Mouse (Mus musculus): ENCODE measurements around the gene Rufy3. TPM values are rescaled to one million over a fixed set of nuclear protein-coding genes. Genes with fewer than 3 reads are reported as not detected.

Rufy3 gene
- polyA plus RNA-seq, 1 experiment: 6.4 TPM

GRCm38 (mm10) chr5:88685306-88685705 is 120.5 kb downstream of the Rufy3 start:
- DNase-seq: no peak
- Histone ChIP-seq H3K27ac (ENCODE audit: control insufficient read depth, insufficient read depth, low read length) (no peak overlapping the region), H3K27me3 (ENCODE audit: control insufficient read depth, insufficient read depth, low read length) (peaks cover 2% of the 10 kb centered on the region; the same call in 1 of the 2 replicates), H3K4me3 (ENCODE audit: control insufficient read depth, insufficient read depth, low read length) (no peak overlapping the region), H3K36me3 (ENCODE audit: control insufficient read depth, insufficient read depth, low read length) (no peaks in the 10 kb centered on the region), H3K4me1 (replicated peaks; ENCODE audit: control insufficient read depth, insufficient read depth, low read length) (no peaks in the 10 kb centered on the region)
- TF ChIP-seq POLR2A (IDR thresholded peaks at IDR 0.05; ENCODE audit: control insufficient read depth, extremely low read depth, insufficient read depth, low read length, poor library complexity) (no peak), CTCF (IDR thresholded peaks at IDR 0.05; ENCODE audit: borderline replicate concordance, control insufficient read depth, extremely low read depth, insufficient read depth, low read length, poor library complexity) (no peak)
- WGBS: 32% methylated on average over 6 of the region's 6 CpGs

GRCm38 (mm10) chr5:88685745-88686299 is 121.0 kb downstream of the Rufy3 start:
- DNase-seq: no peak
- no peak for TF ChIP-seq CTCF (IDR thresholded peaks at IDR 0.05; ENCODE audit: borderline replicate concordance, control insufficient read depth, extremely low read depth, insufficient read depth, low read length, poor library complexity)
- no peak for TF ChIP-seq POLR2A (IDR thresholded peaks at IDR 0.05; ENCODE audit: control insufficient read depth, extremely low read depth, insufficient read depth, low read length, poor library complexity)
- WGBS: 83% methylated on average over 6 of the region's 6 CpGs
- H3K36me3 ChIP-seq (ENCODE audit: control insufficient read depth, insufficient read depth, low read length): no peaks in the 10 kb centered on the region
- H3K4me1 ChIP-seq (replicated peaks; ENCODE audit: control insufficient read depth, insufficient read depth, low read length): no peaks in the 10 kb centered on the region
- H3K27me3 ChIP-seq (ENCODE audit: control insufficient read depth, insufficient read depth, low read length): peaks cover 2% of the 10 kb centered on the region; the same call in 1 of the 2 replicates
- no peak overlapping the region for H3K27ac ChIP-seq (ENCODE audit: control insufficient read depth, insufficient read depth, low read length)
- no peak overlapping the region for H3K4me3 ChIP-seq (ENCODE audit: control insufficient read depth, insufficient read depth, low read length)

GRCm38 (mm10) chr5:88687996-88688406 is 123.2 kb downstream of the Rufy3 start:
- no peak for DNase-seq
- H3K27ac ChIP-seq (ENCODE audit: control insufficient read depth, insufficient read depth, low read length): no peak overlapping the region
- no peaks in the 10 kb centered on the region for H3K36me3 ChIP-seq (ENCODE audit: control insufficient read depth, insufficient read depth, low read length)
- H3K4me1 ChIP-seq (replicated peaks; ENCODE audit: control insufficient read depth, insufficient read depth, low read length): no peaks in the 10 kb centered on the region
- H3K27me3 ChIP-seq (ENCODE audit: control insufficient read depth, insufficient read depth, low read length): peaks cover 2% of the 10 kb centered on the region; the same call in 1 of the 2 replicates
- WGBS: 74% methylated on average over 8 of the region's 8 CpGs
- no peak overlapping the region for H3K4me3 ChIP-seq (ENCODE audit: control insufficient read depth, insufficient read depth, low read length)
- TF ChIP-seq CTCF (IDR thresholded peaks at IDR 0.05; ENCODE audit: borderline replicate concordance, control insufficient read depth, extremely low read depth, insufficient read depth, low read length, poor library complexity) (no peak), POLR2A (IDR thresholded peaks at IDR 0.05; ENCODE audit: control insufficient read depth, extremely low read depth, insufficient read depth, low read length, poor library complexity) (no peak)

- Histone ChIP-seq H3K36me3 (ENCODE audit: control insufficient read depth, insufficient read depth, low read length) (no peaks in the 10 kb centered on the region), H3K4me3 (ENCODE audit: control insufficient read depth, insufficient read depth, low read length) (no peak overlapping the region), H3K27ac (ENCODE audit: control insufficient read depth, insufficient read depth, low read length) (no peak overlapping the region), H3K27me3 (ENCODE audit: control insufficient read depth, insufficient read depth, low read length) (peaks cover 2% of the 10 kb centered on the region; the same call in 1 of the 2 replicates), H3K4me1 (replicated peaks; ENCODE audit: control insufficient read depth, insufficient read depth, low read length) (no peaks in the 10 kb centered on the region)
- TF ChIP-seq POLR2A (IDR thresholded peaks at IDR 0.05; ENCODE audit: control insufficient read depth, extremely low read depth, insufficient read depth, low read length, poor library complexity): no peak
- TF ChIP-seq CTCF (IDR thresholded peaks at IDR 0.05; ENCODE audit: borderline replicate concordance, control insufficient read depth, extremely low read depth, insufficient read depth, low read length, poor library complexity): no peak
- 88% methylated on average over 15 of the region's 15 CpGs for WGBS
- no peak for DNase-seq
These were observed 123.8 kb downstream of the Rufy3 start for GRCm38 (mm10) chr5:88688583-88689187.

GRCm38 (mm10) chr5:88689279-88689938 is 124.6 kb downstream of the Rufy3 start:
- H3K36me3 ChIP-seq (ENCODE audit: control insufficient read depth, insufficient read depth, low read length): no peaks in the 10 kb centered on the region
- WGBS: 81% methylated on average over 3 of the region's 3 CpGs
- no peaks in the 10 kb centered on the region for H3K4me1 ChIP-seq (replicated peaks; ENCODE audit: control insufficient read depth, insufficient read depth, low read length)
- TF ChIP-seq POLR2A (IDR thresholded peaks at IDR 0.05; ENCODE audit: control insufficient read depth, extremely low read depth, insufficient read depth, low read length, poor library complexity): no peak
- TF ChIP-seq CTCF (IDR thresholded peaks at IDR 0.05; ENCODE audit: borderline replicate concordance, control insufficient read depth, extremely low read depth, insufficient read depth, low read length, poor library complexity): no peak
- DNase-seq: no peak
- H3K27ac ChIP-seq (ENCODE audit: control insufficient read depth, insufficient read depth, low read length): no peak overlapping the region
- H3K27me3 ChIP-seq (ENCODE audit: control insufficient read depth, insufficient read depth, low read length): peaks cover 2% of the 10 kb centered on the region; the same call in 1 of the 2 replicates
- H3K4me3 ChIP-seq (ENCODE audit: control insufficient read depth, insufficient read depth, low read length): no peak overlapping the region

GRCm38 (mm10) chr5:88690681-88691505 is 126.1 kb downstream of the Rufy3 start:
- Histone ChIP-seq H3K27ac (ENCODE audit: control insufficient read depth, insufficient read depth, low read length) (no peak overlapping the region), H3K4me3 (ENCODE audit: control insufficient read depth, insufficient read depth, low read length) (no peak overlapping the region), H3K4me1 (replicated peaks; ENCODE audit: control insufficient read depth, insufficient read depth, low read length) (no peaks in the 10 kb centered on the region), H3K36me3 (ENCODE audit: control insufficient read depth, insufficient read depth, low read length) (no peaks in the 10 kb centered on the region), H3K27me3 (ENCODE audit: control insufficient read depth, insufficient read depth, low read length) (no peaks in the 10 kb centered on the region)
- TF ChIP-seq POLR2A (IDR thresholded peaks at IDR 0.05; ENCODE audit: control insufficient read depth, extremely low read depth, insufficient read depth, low read length, poor library complexity) (no peak), CTCF (IDR thresholded peaks at IDR 0.05; ENCODE audit: borderline replicate concordance, control insufficient read depth, extremely low read depth, insufficient read depth, low read length, poor library complexity) (no peak)
- WGBS: 94% methylated on average over 10 of the region's 10 CpGs
- DNase-seq: no peak
